Mouse (Mus musculus) CH12.LX (cell line): ENCODE measurements around the gene Vmn1r111. TPM values are rescaled to one million over a fixed set of nuclear protein-coding genes. Genes with fewer than 3 reads are reported as not detected.
"Not testable (repeated sequence)": the region's sequence is repeated elsewhere in the genome, so short reads cannot be mapped to it uniquely, and the experiment has no call there.

Experiments used
- DNase-seq: peaks from one replicate; pipeline ENCODE4 v3.0.0-alpha.2; 2013; ENCODE audit errors: extremely low read depth
- H3K27ac ChIP-seq: 2 replicates; pipeline ENCODE4 v1.5.1; 2012; ENCODE audit warnings: low read depth, mild to moderate bottlenecking, control low read depth, moderate library complexity; ENCODE audit not compliant: insufficient read depth
- H3K27me3 ChIP-seq: replicated peaks from 2 replicates; pipeline ENCODE3; 2012; ENCODE audit warnings: inconsistent platforms
- H3K36me3 ChIP-seq, 2 experiments: replicated peaks in 1 of 2; 2 replicates each; pipeline versions ENCODE3 to v1.6.1; 2012; ENCODE audit warnings: inconsistent platforms in 1 of 2, low read length in 1 of 2, mild to moderate bottlenecking in 1 of 2, mixed read lengths in 1 of 2, moderate library complexity in 1 of 2; ENCODE audit not compliant: control insufficient read depth in 1 of 2, insufficient read depth in 1 of 2
- H3K4me1 ChIP-seq, 2 experiments: 2 replicates each; pipeline ENCODE4 v1.6.1; 2012; ENCODE audit warnings: inconsistent platforms in 1 of 2, moderate library complexity in 1 of 2; ENCODE audit not compliant: insufficient read depth in 2 of 2, control insufficient read depth in 1 of 2
- H3K4me2 ChIP-seq: 2 replicates; pipeline ENCODE4 v1.6.1; 2012; ENCODE audit warnings: low read depth, mild to moderate bottlenecking, control low read depth; ENCODE audit not compliant: poor library complexity, insufficient read depth, severe bottlenecking
- H3K4me3 ChIP-seq, 3 experiments: fragments of 150-350 bp in 1 of 3; sonication (generic) in 1 of 3; replicated peaks in 1 of 3; 2 replicates each; pipeline versions ENCODE3 to v1.5.1; 2011 to 2012; ENCODE audit warnings: low read depth in 2 of 3, low read length in 2 of 3, mild to moderate bottlenecking in 2 of 3, moderate library complexity in 2 of 3, control low read depth in 1 of 3, improper control_type of control experiment in 1 of 3, inconsistent platforms in 1 of 3, mixed read lengths in 1 of 3; ENCODE audit not compliant: poor library complexity in 1 of 3
- H3K79me2 ChIP-seq: replicated peaks from 2 replicates; pipeline ENCODE4 v1.6.1; 2012; ENCODE audit warnings: mild to moderate bottlenecking, moderate library complexity; ENCODE audit not compliant: control insufficient read depth, poor library complexity, insufficient read depth, severe bottlenecking; ENCODE audit errors: extremely low read depth
- H3K9ac ChIP-seq: 2 replicates; pipeline ENCODE4 v1.6.1; 2012; ENCODE audit warnings: low read depth, mild to moderate bottlenecking, control low read depth, moderate library complexity; ENCODE audit not compliant: insufficient read depth
- H3K9me3 ChIP-seq: replicated peaks from 2 replicates; pipeline ENCODE3; 2012; ENCODE audit warnings: low read length, inconsistent platforms, mixed read lengths
- dilution Hi-C: fragments of 300-500 bp; cut with MboI; formaldehyde crosslinking; loops from 2 replicates; pipeline ENCODE4 v1.14.3; 2020; ENCODE audit warnings: low sequenced_read_pairs; ENCODE audit not compliant: extremely low pct_unique_long_range_greater_than_20kb, extremely low pct_ligation_motif_present
- in situ Hi-C: fragments of 300-500 bp; cut with MboI; formaldehyde crosslinking; loops from 3 replicates; pipeline ENCODE4 v1.14.3; 2019; ENCODE audit warnings: low sequenced_read_pairs, low pct_ligation_motif_present, low pct_unique_long_range_greater_than_20kb, mixed read lengths
- polyA plus RNA-seq: library from polyadenylated mRNA; unstranded; fragments of >175 nt; gene quantifications from 2 replicates; pipeline ENCODE4 v1.2.1, GENCODE M21; 2012; ENCODE audit warnings: low read depth; ENCODE audit not compliant: insufficient read length
- total RNA-seq, 2 experiments: library from RNA; depleted of rRNA; stranded (reverse); fragments of 300-350 nt in 1 of 2; fragments of >200 nt in 1 of 2; gene quantifications; 2 replicates each; pipeline ENCODE4 v1.2.3; 2012 to 2014

The Vmn1r111 gene
- total RNA-seq (2012; rRNA removed) (not detected in 2 replicates), total RNA-seq (2014; rRNA removed) (not detected in 2 replicates), polyA plus RNA-seq (not detected in 2 replicates)

DNA sequence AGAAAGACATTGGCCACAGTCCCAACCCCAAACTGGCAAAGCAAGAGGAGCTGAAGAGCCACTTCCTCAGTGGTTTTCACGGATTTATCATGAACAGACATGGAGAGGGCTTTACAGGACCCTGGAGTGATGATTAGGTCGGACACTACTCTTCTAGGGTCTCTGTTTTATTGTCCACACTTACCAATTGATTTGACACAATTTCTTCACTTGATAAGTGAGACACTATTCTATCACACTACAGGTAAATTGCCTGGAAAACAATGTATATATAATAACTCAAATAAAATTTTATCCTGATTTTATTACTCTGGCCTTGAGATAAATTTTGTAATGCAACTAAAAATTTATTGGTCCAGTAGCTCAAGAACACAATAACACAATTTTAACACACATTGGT, at the start of gene Vmn1r111:
Gene Vmn1r111 (minus strand): TSS at position 101 of the 400 bp plus-strand sequence.
- H3K79me2 ChIP-seq, H3K9ac ChIP-seq, H3K4me1 ChIP-seq, H3K4me3 ChIP-seq, H3K27ac ChIP-seq, dilution Hi-C loops, H3K36me3 ChIP-seq, H3K9me3 ChIP-seq, DNase-seq, in situ Hi-C loops, H3K27me3 ChIP-seq, H3K4me2 ChIP-seq: not testable (repeated sequence)

DNA sequence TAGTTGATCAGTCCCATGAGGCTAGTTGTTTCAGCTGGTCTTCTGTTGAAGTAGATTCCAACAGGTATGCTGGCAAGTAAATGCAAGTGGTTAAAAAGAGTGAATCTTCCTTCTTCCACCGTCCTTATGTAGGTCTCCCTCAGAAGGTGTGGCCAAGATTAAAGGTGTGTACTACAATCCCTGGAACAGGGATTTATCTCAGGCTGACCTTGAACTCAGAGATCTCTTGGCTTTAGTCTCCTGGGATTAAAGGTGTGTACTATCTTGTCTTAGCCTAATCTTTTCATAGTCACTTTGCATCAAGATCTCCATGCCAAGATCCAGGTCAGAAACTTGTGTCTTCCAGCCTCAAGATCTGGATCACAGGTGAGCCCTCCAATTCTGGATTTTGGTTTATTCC, 27.5 kb upstream of the Vmn1r111 start, which contains the start of gene Gm10668:
Gene Gm10668 (minus strand): TSS at position 101 of the 400 bp plus-strand sequence.
- H3K4me2 ChIP-seq, H3K4me3 ChIP-seq, H3K27me3 ChIP-seq, in situ Hi-C loops, H3K27ac ChIP-seq, DNase-seq, dilution Hi-C loops, H3K9ac ChIP-seq, H3K79me2 ChIP-seq, H3K4me1 ChIP-seq, H3K36me3 ChIP-seq, H3K9me3 ChIP-seq: not testable (repeated sequence)

DNA sequence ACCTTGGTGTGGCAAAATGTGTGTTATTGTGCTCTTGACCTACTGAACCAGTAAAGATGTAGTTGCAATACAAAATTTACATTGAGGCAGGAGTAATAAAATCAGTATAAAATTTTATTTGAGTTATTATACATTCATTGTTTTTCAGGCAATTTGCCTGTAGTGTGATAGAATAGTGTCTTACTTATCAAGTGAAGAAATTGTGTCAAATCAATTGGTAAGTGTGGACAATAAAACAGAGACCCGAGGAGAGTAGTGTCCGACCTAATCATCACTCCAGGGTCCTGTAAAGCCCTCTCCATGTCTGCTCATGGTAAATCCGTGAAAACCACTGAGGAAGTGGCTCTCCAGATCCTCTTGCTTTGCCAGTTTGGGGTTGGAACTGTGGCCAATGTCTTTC, 34.4 kb downstream of the Vmn1r111 start, which contains the start of gene Vmn1r107:
Gene Vmn1r107 (plus strand): TSS at position 301 of the 400 bp plus-strand sequence.
- H3K9ac ChIP-seq, dilution Hi-C loops, H3K4me3 ChIP-seq, H3K36me3 ChIP-seq, H3K9me3 ChIP-seq, H3K4me1 ChIP-seq, H3K79me2 ChIP-seq, DNase-seq, in situ Hi-C loops, H3K4me2 ChIP-seq, H3K27ac ChIP-seq, H3K27me3 ChIP-seq: not testable (repeated sequence)

Other genes with a start within 250 kb of the Vmn1r111 start
- not detected in 2 replicates for gene Gm10670, start 228.3 kb downstream of the Vmn1r111 start, total RNA-seq (2012; rRNA removed)
- not detected in 2 replicates for gene Gm10670, start 228.3 kb downstream of the Vmn1r111 start, total RNA-seq (2014; rRNA removed)
- gene Gm10670, start 228.3 kb downstream of the Vmn1r111 start, polyA plus RNA-seq: not detected in 2 replicates
- gene Vmn1r103, start 192.7 kb downstream of the Vmn1r111 start, total RNA-seq (2012; rRNA removed): not detected in 2 replicates
- gene Vmn1r103, start 192.7 kb downstream of the Vmn1r111 start, total RNA-seq (2014; rRNA removed): not detected in 2 replicates
- gene Vmn1r103, start 192.7 kb downstream of the Vmn1r111 start, polyA plus RNA-seq: not detected in 2 replicates
- gene Vmn1r104, start 169.4 kb downstream of the Vmn1r111 start, total RNA-seq (2012; rRNA removed): not detected in 2 replicates
- gene Vmn1r104, start 169.4 kb downstream of the Vmn1r111 start, total RNA-seq (2014; rRNA removed): not detected in 2 replicates
- not detected in 2 replicates for gene Vmn1r104, start 169.4 kb downstream of the Vmn1r111 start, polyA plus RNA-seq
- not detected in 2 replicates for gene Gm5726, start 157.5 kb downstream of the Vmn1r111 start, total RNA-seq (2012; rRNA removed)
- gene Gm5726, start 157.5 kb downstream of the Vmn1r111 start, total RNA-seq (2014; rRNA removed): not detected in 2 replicates
- not detected in 2 replicates for gene Gm5726, start 157.5 kb downstream of the Vmn1r111 start, polyA plus RNA-seq
- not detected in 2 replicates for gene Gm4141, start 127.0 kb downstream of the Vmn1r111 start, total RNA-seq (2012; rRNA removed)
- gene Gm4141, start 127.0 kb downstream of the Vmn1r111 start, total RNA-seq (2014; rRNA removed): not detected in 2 replicates
- not detected in 2 replicates for gene Gm4141, start 127.0 kb downstream of the Vmn1r111 start, polyA plus RNA-seq
- gene Gm4513, start 104.2 kb downstream of the Vmn1r111 start, total RNA-seq (2012; rRNA removed): not detected in 2 replicates
- gene Gm4513, start 104.2 kb downstream of the Vmn1r111 start, total RNA-seq (2014; rRNA removed): not detected in 2 replicates
- not detected in 2 replicates for gene Gm4513, start 104.2 kb downstream of the Vmn1r111 start, polyA plus RNA-seq
- gene Vmn1r107, start 34.3 kb downstream of the Vmn1r111 start, total RNA-seq (2012; rRNA removed): not detected in 2 replicates
- not detected in 2 replicates for gene Vmn1r107, start 34.3 kb downstream of the Vmn1r111 start, total RNA-seq (2014; rRNA removed)
- not detected in 2 replicates for gene Vmn1r107, start 34.3 kb downstream of the Vmn1r111 start, polyA plus RNA-seq
- not detected in 2 replicates for gene Gm10668, start 27.4 kb upstream of the Vmn1r111 start, total RNA-seq (2012; rRNA removed)
- not detected in 2 replicates for gene Gm10668, start 27.4 kb upstream of the Vmn1r111 start, total RNA-seq (2014; rRNA removed)
- not detected in 2 replicates for gene Gm10668, start 27.4 kb upstream of the Vmn1r111 start, polyA plus RNA-seq
- gene Vmn1r112, start 68.0 kb upstream of the Vmn1r111 start, total RNA-seq (2012; rRNA removed): not detected in 2 replicates
- gene Vmn1r112, start 68.0 kb upstream of the Vmn1r111 start, total RNA-seq (2014; rRNA removed): not detected in 2 replicates
- not detected in 2 replicates for gene Vmn1r112, start 68.0 kb upstream of the Vmn1r111 start, polyA plus RNA-seq
- not detected in 2 replicates for gene Vmn1r113, start 84.1 kb upstream of the Vmn1r111 start, total RNA-seq (2012; rRNA removed)
- not detected in 2 replicates for gene Vmn1r113, start 84.1 kb upstream of the Vmn1r111 start, total RNA-seq (2014; rRNA removed)
- gene Vmn1r113, start 84.1 kb upstream of the Vmn1r111 start, polyA plus RNA-seq: not detected in 2 replicates
- not detected in 2 replicates for gene Vmn1r114, start 109.0 kb upstream of the Vmn1r111 start, total RNA-seq (2012; rRNA removed)
- not detected in 2 replicates for gene Vmn1r114, start 109.0 kb upstream of the Vmn1r111 start, total RNA-seq (2014; rRNA removed)
- gene Vmn1r114, start 109.0 kb upstream of the Vmn1r111 start, polyA plus RNA-seq: not detected in 2 replicates
- gene Vmn1r115, start 141.8 kb upstream of the Vmn1r111 start, total RNA-seq (2012; rRNA removed): not detected in 2 replicates
- gene Vmn1r115, start 141.8 kb upstream of the Vmn1r111 start, total RNA-seq (2014; rRNA removed): not detected in 2 replicates
- not detected in 2 replicates for gene Vmn1r115, start 141.8 kb upstream of the Vmn1r111 start, polyA plus RNA-seq
- not detected in 2 replicates for gene Vmn1r116, start 169.0 kb upstream of the Vmn1r111 start, total RNA-seq (2012; rRNA removed)
- gene Vmn1r116, start 169.0 kb upstream of the Vmn1r111 start, total RNA-seq (2014; rRNA removed): not detected in 2 replicates
- not detected in 2 replicates for gene Vmn1r116, start 169.0 kb upstream of the Vmn1r111 start, polyA plus RNA-seq
- gene Vmn1r117, start 180.9 kb upstream of the Vmn1r111 start, total RNA-seq (2012; rRNA removed): not detected in 2 replicates
- gene Vmn1r117, start 180.9 kb upstream of the Vmn1r111 start, total RNA-seq (2014; rRNA removed): not detected in 2 replicates
- not detected in 2 replicates for gene Vmn1r117, start 180.9 kb upstream of the Vmn1r111 start, polyA plus RNA-seq
- not detected in 2 replicates for gene Vmn1r118, start 209.1 kb upstream of the Vmn1r111 start, total RNA-seq (2012; rRNA removed)
- not detected in 2 replicates for gene Vmn1r118, start 209.1 kb upstream of the Vmn1r111 start, total RNA-seq (2014; rRNA removed)
- not detected in 2 replicates for gene Vmn1r118, start 209.1 kb upstream of the Vmn1r111 start, polyA plus RNA-seq